Mouse (Mus musculus) kidney, embryonic 14.5 days (tissue): ENCODE measurements around the gene Mbnl1. TPM values are rescaled to one million over a fixed set of nuclear protein-coding genes. Genes with fewer than 3 reads are reported as not detected.

ENCODE experiments used
- ATAC-seq: fragments of 200-750 bp; cut with Nextera tagmentation; 2 replicates; pipeline ENCODE4 v1.8.0; 2017; ENCODE audit warnings: moderate number of reproducible peaks, mild to moderate bottlenecking, moderate TSS enrichment, moderate library complexity; ENCODE audit not compliant: low FRiP score, low TSS enrichment
- H3K27ac ChIP-seq: fragments of 300-500 bp; sonication (generic); 2 replicates; pipeline ENCODE4 v1.5.1; 2014; ENCODE audit warnings: low read depth, mild to moderate bottlenecking, low read length, moderate library complexity, mixed read lengths
- H3K27me3 ChIP-seq: fragments of 300-500 bp; sonication (generic); 2 replicates; pipeline ENCODE4 v1.6.1; 2014; ENCODE audit warnings: mild to moderate bottlenecking, low read length; ENCODE audit not compliant: control insufficient read depth, insufficient read depth
- H3K36me3 ChIP-seq: fragments of 300-500 bp; sonication (generic); 2 replicates; pipeline ENCODE4 v1.6.1; 2014; ENCODE audit warnings: low read length, mixed read lengths; ENCODE audit not compliant: control insufficient read depth, insufficient read depth
- H3K4me1 ChIP-seq: fragments of 300-500 bp; sonication (generic); 2 replicates; pipeline ENCODE4 v1.6.1; 2014; ENCODE audit warnings: low read length, mixed read lengths; ENCODE audit not compliant: control insufficient read depth, insufficient read depth
- H3K4me2 ChIP-seq: fragments of 300-500 bp; sonication (generic); replicated peaks from 2 replicates; pipeline ENCODE4 v1.6.1; 2014; ENCODE audit warnings: low read depth, mild to moderate bottlenecking, low read length
- H3K4me3 ChIP-seq: fragments of 300-500 bp; sonication (generic); 2 replicates; pipeline ENCODE4 v1.5.1; 2014; ENCODE audit warnings: mild to moderate bottlenecking, low read length
- H3K9ac ChIP-seq: fragments of 300-500 bp; sonication (generic); 2 replicates; pipeline ENCODE4 v1.6.1; 2014; ENCODE audit warnings: low read depth, mild to moderate bottlenecking, low read length, moderate library complexity
- H3K9me3 ChIP-seq: fragments of 300-500 bp; sonication (generic); 2 replicates; pipeline ENCODE4 v1.6.1; 2016; ENCODE audit warnings: low read length; ENCODE audit not compliant: control insufficient read depth
- WGBS: fragments of 180-500 bp; shearing (Covaris S2); extraction: QIAGEN DNeasy Blood & Tissue Kit; methylation state at CpG from one replicate; pipeline ENCODE4 v1.1.7; 2014; 5-methylcytosine and 5-hydroxymethylcytosine counted together
- polyA plus RNA-seq: library from polyadenylated mRNA; unstranded; fragments of >200 nt; fragmentation: Nextera tagmentation; extraction: Ambion mirVana; gene quantifications from 2 replicates; pipeline ENCODE4 v1.2.1, GENCODE M21; 2014

The Mbnl1 gene
- polyA plus RNA-seq, 1 experiment from 2014 or later = 117 TPM

DNA sequence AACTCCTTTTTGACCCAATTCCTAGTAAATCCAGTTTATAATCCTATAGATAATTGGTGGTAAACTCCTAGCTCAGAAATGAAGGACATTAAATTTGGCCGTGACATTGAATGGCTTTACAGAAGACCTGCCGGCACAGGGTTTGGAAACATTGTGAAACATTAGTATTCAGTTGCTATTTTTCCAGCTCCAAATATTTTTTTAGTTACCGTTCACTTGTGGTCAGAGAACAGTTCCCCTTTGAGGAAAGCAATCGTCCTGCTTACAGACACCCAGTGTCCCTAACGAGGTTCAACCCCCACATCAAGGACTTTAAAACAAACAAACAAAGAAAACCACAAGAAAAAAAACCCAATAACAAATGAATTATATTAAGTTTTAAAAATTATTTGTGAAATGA lies 58.7 kb downstream of the Mbnl1 start:
- no peaks in the 10 kb centered on the region for H3K36me3 ChIP-seq
- no peak for ATAC-seq
- no peak overlapping the region for H3K9ac ChIP-seq
- H3K4me2 ChIP-seq = no peak overlapping the region
- no peaks in the 10 kb centered on the region for H3K27me3 ChIP-seq
- no peak overlapping the region for H3K27ac ChIP-seq
- peaks cover 13% of the 10 kb centered on the region for H3K4me1 ChIP-seq
- 58% methylated on average over 5 of the region's 5 CpGs for WGBS
- H3K4me3 ChIP-seq = no peak overlapping the region
- H3K9me3 ChIP-seq = no peaks in the 10 kb centered on the region

DNA sequence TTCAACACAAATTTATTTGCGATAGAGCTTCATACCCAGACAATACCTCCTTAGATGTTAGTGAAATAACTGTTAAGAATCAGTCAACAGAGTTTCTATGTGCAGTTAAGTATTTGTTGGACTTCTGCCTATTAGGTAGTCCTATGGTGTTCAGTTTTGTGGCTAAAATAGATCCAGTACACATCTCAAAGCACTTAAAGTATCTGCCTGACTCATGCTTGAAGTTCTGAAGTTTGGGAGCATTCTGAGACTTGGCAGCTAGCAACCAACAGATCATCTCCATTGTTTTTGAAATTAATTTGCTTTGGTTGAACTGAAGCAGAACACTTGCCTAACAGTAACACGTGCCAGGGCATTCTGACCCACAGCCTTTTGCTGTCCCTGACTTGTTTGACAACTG lies 59.2 kb downstream of the Mbnl1 start:
- no peak for ATAC-seq
- H3K9ac ChIP-seq = no peak overlapping the region
- H3K4me2 ChIP-seq = no peak overlapping the region
- H3K9me3 ChIP-seq = no peaks in the 10 kb centered on the region
- no peaks in the 10 kb centered on the region for H3K27me3 ChIP-seq
- no peaks in the 10 kb centered on the region for H3K36me3 ChIP-seq
- WGBS = 66% methylated on average over 2 of the region's 2 CpGs
- H3K27ac ChIP-seq = no peak overlapping the region
- H3K4me3 ChIP-seq = no peak overlapping the region
- peaks cover 11% of the 10 kb centered on the region for H3K4me1 ChIP-seq

GRCm38 (mm10) chr3:60535224-60535623 lies 62.6 kb downstream of the Mbnl1 start:
- 48% methylated on average over 3 of the region's 3 CpGs for WGBS
- H3K27ac ChIP-seq = no peak overlapping the region
- no peaks in the 10 kb centered on the region for H3K4me1 ChIP-seq
- H3K4me2 ChIP-seq = no peak overlapping the region
- no peaks in the 10 kb centered on the region for H3K27me3 ChIP-seq
- no peak for ATAC-seq
- H3K36me3 ChIP-seq = no peaks in the 10 kb centered on the region
- no peaks in the 10 kb centered on the region for H3K9me3 ChIP-seq
- no peak overlapping the region for H3K4me3 ChIP-seq
- no peak overlapping the region for H3K9ac ChIP-seq

GRCm38 (mm10) chr3:60537063-60537462 lies 64.4 kb downstream of the Mbnl1 start:
- no peaks in the 10 kb centered on the region for H3K36me3 ChIP-seq
- no peak overlapping the region for H3K4me2 ChIP-seq
- no peak overlapping the region for H3K4me3 ChIP-seq
- no peaks in the 10 kb centered on the region for H3K27me3 ChIP-seq
- no peak overlapping the region for H3K27ac ChIP-seq
- no peaks in the 10 kb centered on the region for H3K4me1 ChIP-seq
- WGBS = 85% methylated on average over 2 of the region's 2 CpGs
- no peak overlapping the region for H3K9ac ChIP-seq
- no peak for ATAC-seq
- no peaks in the 10 kb centered on the region for H3K9me3 ChIP-seq

- Histone ChIP-seq H3K27me3 (no peaks in the 10 kb centered on the region), H3K9me3 (no peaks in the 10 kb centered on the region), H3K27ac (no peak overlapping the region), H3K4me2 (no peak overlapping the region), H3K36me3 (no peaks in the 10 kb centered on the region), H3K4me1 (no peaks in the 10 kb centered on the region), H3K4me3 (no peak overlapping the region), H3K9ac (no peak overlapping the region)
- ATAC-seq = no peak
- 89% methylated on average over 3 of the region's 3 CpGs for WGBS
Observed at GRCm38 (mm10) chr3:60538214-60538971, 65.8 kb downstream of the Mbnl1 start.

- 82% methylated on average over 4 of the region's 4 CpGs for WGBS
- ATAC-seq = no peak
- H3K9ac ChIP-seq = no peak overlapping the region
- H3K9me3 ChIP-seq = no peaks in the 10 kb centered on the region
- H3K27ac ChIP-seq = no peak overlapping the region
- H3K27me3 ChIP-seq = no peaks in the 10 kb centered on the region
- H3K4me3 ChIP-seq = no peak overlapping the region
- no peak overlapping the region for H3K4me2 ChIP-seq
- H3K36me3 ChIP-seq = no peaks in the 10 kb centered on the region
- H3K4me1 ChIP-seq = no peaks in the 10 kb centered on the region
Observed at GRCm38 (mm10) chr3:60541121-60541520, 68.5 kb downstream of the Mbnl1 start.

DNA sequence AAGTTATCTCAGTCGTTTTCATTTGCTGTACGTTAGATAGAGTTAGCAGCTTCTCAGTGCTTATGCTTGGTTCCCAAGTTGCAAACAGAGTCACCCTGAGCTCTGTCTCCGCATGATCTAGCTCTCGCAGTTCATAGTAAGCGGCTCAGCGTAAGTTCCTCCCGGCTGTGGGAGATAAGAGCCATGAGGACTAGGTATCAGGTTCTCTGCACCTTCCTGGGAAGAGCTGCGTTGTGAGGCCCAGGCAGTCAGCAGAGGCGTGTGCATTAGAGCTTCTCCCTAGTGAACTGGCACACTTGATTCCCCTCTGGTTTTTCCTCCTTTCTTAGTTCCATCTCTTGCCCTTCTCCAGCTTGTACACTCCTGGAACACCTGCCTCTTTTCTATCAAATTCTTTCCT lies 73.6 kb downstream of the Mbnl1 start:
- Histone ChIP-seq H3K9me3 (no peaks in the 10 kb centered on the region), H3K27ac (no peak overlapping the region), H3K4me2 (no peak overlapping the region), H3K36me3 (no peaks in the 10 kb centered on the region), H3K4me3 (no peak overlapping the region), H3K27me3 (no peaks in the 10 kb centered on the region), H3K9ac (no peak overlapping the region), H3K4me1 (0 out of 2 replicates have a peak, but pooled peaks cover 3% of the 10 kb centered on the region)
- 44% methylated on average over 9 of the region's 9 CpGs for WGBS
- ATAC-seq = no peak

DNA sequence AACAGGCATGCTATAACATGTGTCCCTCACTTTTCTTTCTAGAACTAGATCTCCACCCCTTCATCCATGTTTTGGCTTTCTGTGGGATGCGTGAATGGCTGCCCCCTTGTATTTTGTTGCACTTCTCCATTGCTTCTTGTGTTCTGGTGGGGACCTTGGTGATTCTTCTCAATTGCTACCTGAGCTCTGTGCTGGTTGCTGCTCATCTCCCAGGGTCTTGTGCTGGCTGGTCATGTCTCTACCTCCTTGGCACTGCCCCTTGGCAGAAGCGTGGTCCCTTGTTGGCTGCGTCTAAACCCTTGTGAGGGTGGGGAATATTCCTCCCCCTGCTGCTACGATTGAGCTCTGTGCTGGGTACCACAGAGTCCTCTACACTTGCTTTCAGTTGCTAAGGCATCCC lies 74.3 kb downstream of the Mbnl1 start:
- Histone ChIP-seq H3K27ac (no peak overlapping the region), H3K27me3 (no peaks in the 10 kb centered on the region), H3K9ac (no peak overlapping the region), H3K4me1 (0 out of 2 replicates have a peak, but pooled peaks cover 3% of the 10 kb centered on the region), H3K36me3 (no peaks in the 10 kb centered on the region), H3K4me3 (no peak overlapping the region), H3K9me3 (no peaks in the 10 kb centered on the region), H3K4me2 (no peak overlapping the region)
- 91% methylated on average over 4 of the region's 4 CpGs for WGBS
- no peak for ATAC-seq

DNA sequence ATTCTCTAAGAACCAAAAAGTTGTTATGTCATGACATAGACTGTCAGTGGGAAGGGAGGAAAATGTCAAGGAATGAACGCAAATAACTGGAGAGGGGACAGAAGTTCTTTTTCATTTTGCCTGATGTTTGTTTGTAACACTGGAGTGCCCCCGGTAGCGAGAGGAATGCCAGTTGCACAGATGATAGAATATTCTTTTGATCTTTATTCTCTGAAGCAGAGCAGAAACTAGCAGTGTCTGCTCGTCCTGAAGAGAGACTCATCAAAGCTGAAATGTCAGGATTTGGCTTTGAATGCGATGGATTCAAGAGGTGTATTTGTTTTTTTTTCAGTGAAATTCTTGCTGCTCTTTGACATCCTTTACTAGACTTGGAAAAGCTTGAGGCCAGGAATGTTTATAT lies 77.9 kb downstream of the Mbnl1 start:
- no peak for ATAC-seq
- Histone ChIP-seq H3K4me3 (no peak overlapping the region), H3K9ac (no peak overlapping the region), H3K4me1 (0 out of 2 replicates have a peak, but pooled peaks cover 3% of the 10 kb centered on the region), H3K27ac (no peak overlapping the region), H3K36me3 (no peaks in the 10 kb centered on the region), H3K4me2 (no peak overlapping the region), H3K9me3 (no peaks in the 10 kb centered on the region), H3K27me3 (no peaks in the 10 kb centered on the region)
- WGBS = 66% methylated on average over 5 of the region's 5 CpGs
